Mouse (Mus musculus): ENCODE measurements at regions not wholly inside any gene's neighbourhood (a gene's known extent, or its start where the extent isn't known, plus 50 kb on each side); places are given as distances from the start of the nearest gene placed in this dataset.
A peak's percentile ranks its signal among the peaks of the same experiment; 100 is the strongest.

- Histone ChIP-seq H3K36me3 (no peaks in the 10 kb centered on the region), H3K4me1 (no peaks in the 10 kb centered on the region), H3K9ac (no peak overlapping the region), H3K27ac (replicated peaks) (no peak overlapping the region), H3K9me3 (replicated peaks) (no peaks in the 10 kb centered on the region), H3K4me3 (replicated peaks) (no peak overlapping the region), H3K4me2 (replicated peaks) (no peak overlapping the region), H3K27me3 (no peaks in the 10 kb centered on the region)
- 47% methylated on average over 7 of the region's 7 CpGs for WGBS
- no peak for ATAC-seq (ENCODE audit: insufficient number of reproducible peaks, low FRiP score, low TSS enrichment, low read depth)
These were observed 295.6 kb upstream of the Veph1 start for GRCm38 (mm10) chr3:66592259-66592658.

GRCm38 (mm10) chr3:66590775-66591174 is 294.1 kb upstream of the Veph1 start:
- Histone ChIP-seq H3K9ac (no peak overlapping the region), H3K4me1 (no peaks in the 10 kb centered on the region), H3K36me3 (no peaks in the 10 kb centered on the region), H3K9me3 (replicated peaks) (no peaks in the 10 kb centered on the region), H3K4me2 (replicated peaks) (no peak overlapping the region), H3K4me3 (replicated peaks) (no peak overlapping the region), H3K27ac (replicated peaks) (no peak overlapping the region), H3K27me3 (no peaks in the 10 kb centered on the region)
- no peak for ATAC-seq (ENCODE audit: insufficient number of reproducible peaks, low FRiP score, low TSS enrichment, low read depth)
- 55% methylated on average over 7 of the region's 7 CpGs for WGBS

GRCm38 (mm10) chr3:66589483-66589882 is 292.8 kb upstream of the Veph1 start:
- Histone ChIP-seq H3K4me1 (peaks cover 3% of the 10 kb centered on the region; the same call in 1 of the 2 replicates), H3K4me3 (replicated peaks) (no peak overlapping the region), H3K9me3 (replicated peaks) (no peaks in the 10 kb centered on the region), H3K27ac (replicated peaks) (no peak overlapping the region), H3K27me3 (no peaks in the 10 kb centered on the region), H3K9ac (no peak overlapping the region), H3K4me2 (replicated peaks) (no peak overlapping the region), H3K36me3 (no peaks in the 10 kb centered on the region)
- ATAC-seq (ENCODE audit: insufficient number of reproducible peaks, low FRiP score, low TSS enrichment, low read depth) = no peak
- WGBS = 84% methylated on average over 4 of the region's 4 CpGs

- Histone ChIP-seq H3K9me3 (replicated peaks) (no peaks in the 10 kb centered on the region), H3K36me3 (no peaks in the 10 kb centered on the region), H3K27ac (replicated peaks) (no peak overlapping the region), H3K27me3 (no peaks in the 10 kb centered on the region), H3K4me3 (replicated peaks) (no peak overlapping the region), H3K9ac (no peak overlapping the region), H3K4me2 (replicated peaks) (no peak overlapping the region), H3K4me1 (peaks cover 3% of the 10 kb centered on the region; the same call in 1 of the 2 replicates)
- ATAC-seq (ENCODE audit: insufficient number of reproducible peaks, low FRiP score, low TSS enrichment, low read depth) = no peak
- 59% methylated on average over 9 of the region's 9 CpGs for whole genome bisulfite sequencing
These were observed 288.2 kb upstream of the Veph1 start for GRCm38 (mm10) chr3:66584831-66585230.

- Histone ChIP-seq H3K27ac (replicated peaks) (no peak overlapping the region), H3K9ac (no peak overlapping the region), H3K4me2 (replicated peaks) (no peak overlapping the region), H3K9me3 (replicated peaks) (no peaks in the 10 kb centered on the region), H3K27me3 (no peaks in the 10 kb centered on the region), H3K4me3 (replicated peaks) (no peak overlapping the region), H3K36me3 (no peaks in the 10 kb centered on the region), H3K4me1 (peaks cover 3% of the 10 kb centered on the region; the same call in 1 of the 2 replicates)
- WGBS = 84% methylated on average over 5 of the region's 5 CpGs
- no peak for ATAC-seq (ENCODE audit: insufficient number of reproducible peaks, low FRiP score, low TSS enrichment, low read depth)
These were observed 287.5 kb upstream of the Veph1 start for GRCm38 (mm10) chr3:66584101-66584500.

- no peaks in the 10 kb centered on the region for H3K27me3 ChIP-seq
- no peaks in the 10 kb centered on the region for H3K9me3 ChIP-seq (replicated peaks)
- peaks cover 6% of the 10 kb centered on the region for H3K4me1 ChIP-seq
- H3K27ac ChIP-seq (replicated peaks) = no peak overlapping the region
- H3K9ac ChIP-seq = no peak overlapping the region
- ATAC-seq (ENCODE audit: insufficient number of reproducible peaks, low FRiP score, low TSS enrichment, low read depth) = no peak
- no peaks in the 10 kb centered on the region for H3K36me3 ChIP-seq
- H3K4me2 ChIP-seq (replicated peaks) = no peak overlapping the region
- no peak overlapping the region for H3K4me3 ChIP-seq (replicated peaks)
- 84% methylated on average over 1 of the region's 1 CpGs for WGBS
These were observed 280.0 kb upstream of the Veph1 start for GRCm38 (mm10) chr3:66576659-66577058.

GRCm38 (mm10) chr3:66574321-66574720 is 277.7 kb upstream of the Veph1 start:
- Histone ChIP-seq H3K9ac (no peak overlapping the region), H3K36me3 (no peaks in the 10 kb centered on the region), H3K27ac (replicated peaks) (peak overlapping the region; percentile 23), H3K27me3 (no peaks in the 10 kb centered on the region), H3K4me3 (replicated peaks) (no peak overlapping the region), H3K4me2 (replicated peaks) (no peak overlapping the region), H3K4me1 (peaks cover 6% of the 10 kb centered on the region), H3K9me3 (replicated peaks) (no peaks in the 10 kb centered on the region)
- ATAC-seq (ENCODE audit: insufficient number of reproducible peaks, low FRiP score, low TSS enrichment, low read depth) = no peak; the same call in 1 of the 2 replicates
- 27% methylated on average over 8 of the region's 8 CpGs for WGBS

GRCm38 (mm10) chr3:66572887-66573519 is 276.4 kb upstream of the Veph1 start:
- H3K4me2 ChIP-seq (replicated peaks) = peak overlapping the region; percentile 21; the same call in 1 of the 2 replicates
- 67% methylated on average over 12 of the region's 12 CpGs for WGBS
- no peak overlapping the region for H3K4me3 ChIP-seq (replicated peaks)
- no peaks in the 10 kb centered on the region for H3K27me3 ChIP-seq
- H3K9me3 ChIP-seq (replicated peaks) = no peaks in the 10 kb centered on the region
- ATAC-seq (ENCODE audit: insufficient number of reproducible peaks, low FRiP score, low TSS enrichment, low read depth) = no peak
- H3K4me1 ChIP-seq = peaks cover 6% of the 10 kb centered on the region
- H3K27ac ChIP-seq (replicated peaks) = no peak overlapping the region
- H3K36me3 ChIP-seq = no peaks in the 10 kb centered on the region
- no peak overlapping the region for H3K9ac ChIP-seq

GRCm38 (mm10) chr3:66570342-66570741 is 273.7 kb upstream of the Veph1 start:
- no peak for ATAC-seq (ENCODE audit: insufficient number of reproducible peaks, low FRiP score, low TSS enrichment, low read depth)
- WGBS = 78% methylated on average over 5 of the region's 5 CpGs
- no peaks in the 10 kb centered on the region for H3K27me3 ChIP-seq

GRCm38 (mm10) chr3:66564268-66565245 is 267.9 kb upstream of the Veph1 start:
- no peak for ATAC-seq (ENCODE audit: insufficient number of reproducible peaks, low FRiP score, low TSS enrichment, low read depth)
- Histone ChIP-seq H3K9ac (no peak overlapping the region), H3K27me3 (no peaks in the 10 kb centered on the region), H3K4me3 (replicated peaks) (no peak overlapping the region), H3K4me1 (no peaks in the 10 kb centered on the region), H3K27ac (replicated peaks) (no peak overlapping the region), H3K9me3 (replicated peaks) (no peaks in the 10 kb centered on the region), H3K4me2 (replicated peaks) (no peak overlapping the region), H3K36me3 (no peaks in the 10 kb centered on the region)
- WGBS = 73% methylated on average over 7 of the region's 7 CpGs

More at GRCm38 (mm10) chr3:66570342-66570741, 273.7 kb upstream of the Veph1 start:
- no peak overlapping the region for H3K9ac ChIP-seq
- no peaks in the 10 kb centered on the region for H3K9me3 ChIP-seq (replicated peaks)
- H3K27ac ChIP-seq (replicated peaks) = no peak overlapping the region
- peaks cover 6% of the 10 kb centered on the region for H3K4me1 ChIP-seq
- H3K4me2 ChIP-seq (replicated peaks) = no peak overlapping the region
- H3K4me3 ChIP-seq (replicated peaks) = no peak overlapping the region
- H3K36me3 ChIP-seq = no peaks in the 10 kb centered on the region

- Histone ChIP-seq H3K4me3 (replicated peaks) (no peak overlapping the region), H3K27ac (replicated peaks) (no peak overlapping the region), H3K4me1 (no peaks in the 10 kb centered on the region), H3K27me3 (no peaks in the 10 kb centered on the region), H3K36me3 (no peaks in the 10 kb centered on the region), H3K4me2 (replicated peaks) (no peak overlapping the region), H3K9me3 (replicated peaks) (no peaks in the 10 kb centered on the region), H3K9ac (no peak overlapping the region)
- WGBS = 75% methylated on average over 2 of the region's 2 CpGs
- ATAC-seq (ENCODE audit: insufficient number of reproducible peaks, low FRiP score, low TSS enrichment, low read depth) = no peak
These were observed 266.7 kb upstream of the Veph1 start for GRCm38 (mm10) chr3:66563329-66563728.

Measured in embryonic facial prominence, embryonic 15.5 days (tissue).